Mouse (Mus musculus): ENCODE measurements at regions not wholly inside any gene's neighbourhood (a gene's known extent, or its start where the extent isn't known, plus 50 kb on each side); places are given as distances from the start of the nearest gene placed in this dataset.

DNA sequence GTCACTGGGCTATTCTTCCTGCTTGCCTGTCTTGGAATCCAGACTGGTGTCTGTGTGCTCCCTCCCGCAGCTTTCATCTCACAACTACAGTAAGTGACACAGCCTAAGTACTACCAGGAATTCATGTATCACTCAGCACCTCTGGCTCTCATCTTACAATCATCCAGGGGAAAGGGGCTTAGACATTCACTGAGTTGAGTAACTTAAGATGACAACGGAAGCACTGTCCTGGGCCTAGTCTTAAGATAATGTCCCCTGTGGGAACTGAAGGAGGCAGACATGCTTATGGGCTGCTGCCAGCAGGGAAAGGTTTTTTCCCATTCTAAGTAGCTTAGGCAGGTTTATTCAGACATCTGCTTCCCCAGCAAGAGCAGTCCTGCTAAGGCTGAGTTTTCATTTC is 377.4 kb upstream of the Rag2 start:
- no peak for TF ChIP-seq POLR2A (IDR thresholded peaks at IDR 0.05; ENCODE audit: control insufficient read depth, extremely low read depth, insufficient read depth, low read length, poor library complexity)
- no peak for TF ChIP-seq CTCF (IDR thresholded peaks at IDR 0.05; ENCODE audit: borderline replicate concordance, control insufficient read depth, extremely low read depth, insufficient read depth, low read length, poor library complexity)
- Histone ChIP-seq H3K27me3 (ENCODE audit: control insufficient read depth, insufficient read depth, low read length) (no peaks in the 10 kb centered on the region), H3K36me3 (ENCODE audit: control insufficient read depth, insufficient read depth, low read length) (no peaks in the 10 kb centered on the region), H3K4me3 (ENCODE audit: control insufficient read depth, insufficient read depth, low read length) (no peak overlapping the region), H3K27ac (ENCODE audit: control insufficient read depth, insufficient read depth, low read length) (no peak overlapping the region), H3K4me1 (replicated peaks; ENCODE audit: control insufficient read depth, insufficient read depth, low read length) (no peaks in the 10 kb centered on the region)
- DNase-seq: no peak
- 86% methylated on average over 2 of the region's 2 CpGs for WGBS

DNA sequence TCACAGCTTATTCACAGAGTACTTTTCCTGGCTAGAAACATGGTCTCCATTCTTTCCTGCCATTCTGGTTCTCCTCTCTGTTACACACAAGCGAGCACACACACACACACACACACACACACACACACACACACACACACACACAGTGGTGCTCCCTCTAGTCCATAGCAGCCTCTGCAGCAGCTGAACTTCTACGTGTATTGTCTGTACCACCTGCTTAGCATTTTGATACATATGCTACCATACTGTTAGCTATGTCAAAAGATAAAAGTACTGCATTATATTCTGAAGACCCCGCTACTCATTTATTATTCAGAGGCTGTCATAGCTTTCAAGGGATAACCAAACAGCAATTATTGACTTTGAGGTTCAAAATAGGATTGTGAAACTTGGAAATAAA is 372.3 kb upstream of the Rag2 start:
- TF ChIP-seq CTCF (IDR thresholded peaks at IDR 0.05; ENCODE audit: borderline replicate concordance, control insufficient read depth, extremely low read depth, insufficient read depth, low read length, poor library complexity): no peak
- no peak overlapping the region for H3K27ac ChIP-seq (ENCODE audit: control insufficient read depth, insufficient read depth, low read length)
- no peak overlapping the region for H3K4me3 ChIP-seq (ENCODE audit: control insufficient read depth, insufficient read depth, low read length)
- 77% methylated on average over 3 of the region's 3 CpGs for WGBS
- H3K4me1 ChIP-seq (replicated peaks; ENCODE audit: control insufficient read depth, insufficient read depth, low read length): no peaks in the 10 kb centered on the region
- H3K36me3 ChIP-seq (ENCODE audit: control insufficient read depth, insufficient read depth, low read length): no peaks in the 10 kb centered on the region
- no peak for DNase-seq
- H3K27me3 ChIP-seq (ENCODE audit: control insufficient read depth, insufficient read depth, low read length): no peaks in the 10 kb centered on the region

DNA sequence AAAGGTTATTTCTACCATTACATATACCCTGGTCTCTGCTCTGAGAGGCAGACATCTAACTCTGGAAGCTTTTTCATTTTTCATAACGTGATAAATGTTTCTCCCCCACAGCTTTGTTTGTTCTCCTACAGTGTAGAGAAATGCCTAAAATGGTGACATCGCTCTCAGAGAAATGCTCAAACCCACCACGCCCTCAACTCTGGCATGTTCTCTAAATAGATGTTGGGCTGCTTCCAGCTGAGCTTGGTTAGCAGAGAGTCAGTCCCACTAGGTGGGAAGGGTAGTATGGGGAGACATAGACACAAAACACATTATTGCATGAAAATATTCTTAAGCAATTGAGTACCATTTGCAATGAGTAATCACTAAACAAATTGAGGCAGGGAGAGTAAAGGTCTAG is 368.1 kb upstream of the Rag2 start:
- Histone ChIP-seq H3K36me3 (ENCODE audit: control insufficient read depth, insufficient read depth, low read length) (no peaks in the 10 kb centered on the region), H3K4me3 (ENCODE audit: control insufficient read depth, insufficient read depth, low read length) (no peak overlapping the region), H3K27me3 (ENCODE audit: control insufficient read depth, insufficient read depth, low read length) (no peaks in the 10 kb centered on the region), H3K27ac (ENCODE audit: control insufficient read depth, insufficient read depth, low read length) (no peak overlapping the region), H3K4me1 (replicated peaks; ENCODE audit: control insufficient read depth, insufficient read depth, low read length) (no peaks in the 10 kb centered on the region)
- TF ChIP-seq POLR2A (IDR thresholded peaks at IDR 0.05; ENCODE audit: control insufficient read depth, extremely low read depth, insufficient read depth, low read length, poor library complexity) (no peak), CTCF (IDR thresholded peaks at IDR 0.05; ENCODE audit: borderline replicate concordance, control insufficient read depth, extremely low read depth, insufficient read depth, low read length, poor library complexity) (no peak)
- WGBS: 80% methylated on average over 3 of the region's 3 CpGs
- no peak for DNase-seq

DNA sequence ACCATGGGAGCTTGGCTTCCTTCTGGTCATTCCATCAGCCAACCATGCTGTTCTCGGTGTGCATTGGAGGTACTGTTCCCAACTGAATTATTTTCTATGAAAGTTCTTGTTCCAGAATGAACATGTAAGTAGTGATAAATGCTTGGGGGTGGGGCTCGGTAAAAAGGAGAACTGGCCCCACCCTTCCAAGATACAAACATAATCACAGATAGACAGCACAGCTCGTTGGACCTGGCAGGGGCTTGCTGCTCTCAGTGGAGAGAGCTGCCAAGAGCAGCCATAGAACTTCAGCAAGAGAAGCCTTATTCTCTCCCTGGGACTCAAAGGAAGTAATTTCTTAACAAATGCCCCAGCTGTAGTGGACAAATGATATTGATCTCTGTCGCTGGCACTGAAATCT is 360.6 kb upstream of the Rag2 start:
- 85% methylated on average over 4 of the region's 4 CpGs for WGBS
- Histone ChIP-seq H3K4me3 (ENCODE audit: control insufficient read depth, insufficient read depth, low read length) (no peak overlapping the region), H3K27me3 (ENCODE audit: control insufficient read depth, insufficient read depth, low read length) (no peaks in the 10 kb centered on the region), H3K4me1 (replicated peaks; ENCODE audit: control insufficient read depth, insufficient read depth, low read length) (no peaks in the 10 kb centered on the region), H3K36me3 (ENCODE audit: control insufficient read depth, insufficient read depth, low read length) (no peaks in the 10 kb centered on the region), H3K27ac (ENCODE audit: control insufficient read depth, insufficient read depth, low read length) (no peak overlapping the region)
- DNase-seq: no peak
- TF ChIP-seq POLR2A (IDR thresholded peaks at IDR 0.05; ENCODE audit: control insufficient read depth, extremely low read depth, insufficient read depth, low read length, poor library complexity) (no peak), CTCF (IDR thresholded peaks at IDR 0.05; ENCODE audit: borderline replicate concordance, control insufficient read depth, extremely low read depth, insufficient read depth, low read length, poor library complexity) (no peak)

DNA sequence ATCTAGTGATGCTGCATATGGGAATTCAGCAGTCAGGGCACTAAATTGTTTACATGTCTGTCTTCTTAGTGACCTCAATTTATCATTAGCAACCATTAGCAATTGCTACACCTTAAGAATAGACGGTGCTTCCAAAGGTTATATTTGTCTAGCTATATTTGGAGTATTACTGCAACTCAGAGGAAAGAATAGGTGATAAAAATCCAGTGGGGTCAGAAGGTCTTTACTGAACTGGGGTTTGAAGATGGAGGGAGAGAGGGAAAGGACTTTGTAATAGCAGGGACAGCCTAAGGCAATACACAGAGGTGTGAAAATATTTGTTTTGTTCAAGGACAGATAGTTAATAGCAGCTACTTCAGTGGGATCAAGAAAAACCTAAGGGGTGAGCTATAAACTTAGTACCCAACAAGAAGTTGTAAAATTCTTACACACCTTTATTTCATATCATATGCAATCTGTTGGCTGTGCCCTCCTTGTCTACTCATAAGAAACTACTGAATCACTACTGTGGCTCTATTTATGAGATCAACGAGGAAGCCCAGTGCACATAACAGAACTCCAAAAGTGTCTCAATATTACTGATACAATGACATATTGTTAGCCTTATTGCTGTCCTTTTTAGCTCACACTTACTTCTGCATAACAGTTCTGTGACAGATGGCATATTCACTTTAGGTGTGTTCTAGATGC is 357.7 kb upstream of the Rag2 start:
- H3K27ac ChIP-seq (ENCODE audit: control insufficient read depth, insufficient read depth, low read length): no peak overlapping the region
- WGBS: 88% methylated on average over 2 of the region's 2 CpGs
- H3K27me3 ChIP-seq (ENCODE audit: control insufficient read depth, insufficient read depth, low read length): no peaks in the 10 kb centered on the region
- DNase-seq: no peak
- no peak for TF ChIP-seq CTCF (IDR thresholded peaks at IDR 0.05; ENCODE audit: borderline replicate concordance, control insufficient read depth, extremely low read depth, insufficient read depth, low read length, poor library complexity)
- no peaks in the 10 kb centered on the region for H3K36me3 ChIP-seq (ENCODE audit: control insufficient read depth, insufficient read depth, low read length)
- no peaks in the 10 kb centered on the region for H3K4me1 ChIP-seq (replicated peaks; ENCODE audit: control insufficient read depth, insufficient read depth, low read length)
- H3K4me3 ChIP-seq (ENCODE audit: control insufficient read depth, insufficient read depth, low read length): no peak overlapping the region

DNA sequence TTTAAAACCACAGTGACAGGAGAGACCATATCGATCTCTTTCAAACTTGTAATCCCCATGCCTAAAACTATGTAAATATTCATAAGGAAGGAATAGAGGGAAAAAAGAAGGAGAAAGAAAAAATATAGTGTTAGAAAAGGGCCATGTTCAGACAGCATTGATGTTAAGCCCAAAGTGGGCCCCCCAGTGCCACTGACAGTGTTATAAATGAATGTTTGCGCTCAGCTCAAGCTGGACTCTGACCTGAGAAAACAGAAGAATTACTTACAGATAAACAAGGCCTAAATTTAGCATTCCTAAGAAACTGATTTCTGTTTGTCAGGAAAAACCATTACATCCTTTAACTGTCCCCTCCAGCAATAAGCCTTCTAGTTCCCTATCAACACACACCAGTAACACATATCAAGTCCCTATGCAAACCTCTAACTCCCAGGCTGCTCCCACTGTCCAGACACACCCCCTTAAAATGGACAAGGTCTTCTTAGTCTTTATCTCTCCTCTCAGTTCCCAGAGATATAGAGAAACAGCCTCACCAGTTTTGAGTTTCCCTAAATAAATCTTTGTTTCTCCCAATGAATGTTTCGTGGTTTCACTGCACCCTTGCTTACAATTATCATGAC is 350.4 kb upstream of the Rag2 start:
- no peak for DNase-seq
- 85% methylated on average over 3 of the region's 3 CpGs for WGBS
- Histone ChIP-seq H3K27ac (ENCODE audit: control insufficient read depth, insufficient read depth, low read length) (no peak overlapping the region), H3K27me3 (ENCODE audit: control insufficient read depth, insufficient read depth, low read length) (no peaks in the 10 kb centered on the region), H3K4me3 (ENCODE audit: control insufficient read depth, insufficient read depth, low read length) (no peak overlapping the region), H3K36me3 (ENCODE audit: control insufficient read depth, insufficient read depth, low read length) (no peaks in the 10 kb centered on the region), H3K4me1 (replicated peaks; ENCODE audit: control insufficient read depth, insufficient read depth, low read length) (no peaks in the 10 kb centered on the region)
- TF ChIP-seq CTCF (IDR thresholded peaks at IDR 0.05; ENCODE audit: borderline replicate concordance, control insufficient read depth, extremely low read depth, insufficient read depth, low read length, poor library complexity): no peak
- TF ChIP-seq POLR2A (IDR thresholded peaks at IDR 0.05; ENCODE audit: control insufficient read depth, extremely low read depth, insufficient read depth, low read length, poor library complexity): no peak

DNA sequence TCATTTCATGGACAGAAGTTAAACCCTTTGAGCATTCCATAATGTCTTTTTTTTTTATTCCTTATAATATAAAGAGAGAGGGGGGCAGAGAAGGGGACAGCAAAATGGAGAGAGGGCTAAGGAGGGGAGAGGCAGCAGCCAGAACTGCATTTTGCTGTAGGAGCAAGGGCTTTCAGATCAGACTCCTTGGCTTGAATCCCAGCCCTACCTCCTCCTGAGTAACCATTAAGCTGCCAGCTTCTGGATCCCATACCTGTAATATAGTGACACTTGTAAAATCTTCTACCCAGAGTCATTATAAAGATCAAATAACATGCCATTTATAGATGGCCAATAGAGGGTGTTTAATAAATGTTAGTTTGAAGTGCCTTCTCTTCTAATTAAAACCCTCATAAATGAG is 339.6 kb upstream of the Rag2 start:
- no peaks in the 10 kb centered on the region for H3K27me3 ChIP-seq (ENCODE audit: control insufficient read depth, insufficient read depth, low read length)
- no peaks in the 10 kb centered on the region for H3K36me3 ChIP-seq (ENCODE audit: control insufficient read depth, insufficient read depth, low read length)
- no peak for TF ChIP-seq CTCF (IDR thresholded peaks at IDR 0.05; ENCODE audit: borderline replicate concordance, control insufficient read depth, extremely low read depth, insufficient read depth, low read length, poor library complexity)
- TF ChIP-seq POLR2A (IDR thresholded peaks at IDR 0.05; ENCODE audit: control insufficient read depth, extremely low read depth, insufficient read depth, low read length, poor library complexity): no peak
- no peak overlapping the region for H3K4me3 ChIP-seq (ENCODE audit: control insufficient read depth, insufficient read depth, low read length)
- no peak for DNase-seq
- H3K4me1 ChIP-seq (replicated peaks; ENCODE audit: control insufficient read depth, insufficient read depth, low read length): no peaks in the 10 kb centered on the region
- H3K27ac ChIP-seq (ENCODE audit: control insufficient read depth, insufficient read depth, low read length): no peak overlapping the region
